Mouse (Mus musculus) T-cell, adult 2 months (primary cell): Measurements from ENCODE around the gene Scarb2.

Source experiments
- DNase-seq: peaks from one replicate; pipeline ENCODE4 v3.0.0; 2022; ENCODE audit warnings: low spot score

Scarb2 gene

DNA sequence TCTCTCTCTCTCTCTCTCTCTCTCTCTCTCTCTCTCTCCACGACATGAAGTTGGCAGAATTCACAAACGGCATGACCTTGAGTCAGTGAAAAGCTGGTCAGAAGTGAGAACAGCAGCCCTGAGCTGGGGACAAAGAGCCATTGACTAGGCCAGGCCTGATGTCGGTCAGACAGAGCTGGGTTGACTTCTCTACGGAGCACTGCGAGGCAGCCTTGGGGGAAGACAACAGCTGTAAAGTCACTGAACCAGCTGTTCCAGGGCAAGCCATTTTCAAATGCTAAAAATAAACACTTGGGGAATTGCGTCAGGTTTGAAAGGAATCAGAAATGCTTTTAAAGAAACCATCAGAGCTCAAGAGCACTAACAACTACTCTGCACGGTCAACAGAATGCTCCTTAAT, 13.2 kb downstream of the Scarb2 start:
- DNase-seq, result peak; percentile 0

DNA sequence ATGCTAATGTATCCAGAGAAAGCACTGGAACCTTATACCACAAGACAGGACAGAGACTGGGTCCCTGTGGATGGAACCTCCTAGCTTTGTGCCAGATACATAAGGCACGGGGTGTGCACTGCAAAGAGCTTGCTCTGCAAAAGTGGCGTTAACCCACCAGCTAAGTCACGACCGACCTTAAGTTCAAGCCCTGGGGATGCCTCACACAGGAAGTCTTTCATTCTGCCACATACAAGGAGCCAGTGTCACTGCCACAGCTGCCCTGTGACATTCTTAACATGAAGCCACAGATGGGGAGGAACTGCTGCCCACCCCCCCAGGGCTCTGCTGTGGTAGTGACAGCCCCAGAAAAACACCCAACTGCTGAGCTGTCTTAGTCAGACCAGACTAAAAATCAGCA, 15.9 kb downstream of the Scarb2 start:
- DNase-seq, result peak; percentile 83

DNA sequence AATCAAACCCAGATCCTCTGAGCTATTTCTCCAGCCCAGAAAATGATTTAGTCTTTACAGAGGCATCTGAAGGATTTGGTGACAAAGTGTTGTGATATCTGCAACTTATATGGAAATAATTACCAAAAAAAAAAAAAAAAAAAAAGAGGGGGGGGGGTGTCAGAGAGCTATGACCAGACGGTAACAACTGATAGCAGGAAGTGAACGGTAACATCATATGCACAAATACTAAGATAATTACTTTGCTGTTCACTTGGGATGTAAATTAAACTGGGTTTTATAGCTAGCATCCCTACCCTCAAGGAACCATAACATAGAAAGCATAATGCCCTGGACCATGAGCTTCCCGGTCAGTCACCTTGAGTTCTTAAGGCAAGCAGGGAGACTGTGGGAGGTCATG, 16.3 kb downstream of the Scarb2 start:
- no peak for DNase-seq

DNA sequence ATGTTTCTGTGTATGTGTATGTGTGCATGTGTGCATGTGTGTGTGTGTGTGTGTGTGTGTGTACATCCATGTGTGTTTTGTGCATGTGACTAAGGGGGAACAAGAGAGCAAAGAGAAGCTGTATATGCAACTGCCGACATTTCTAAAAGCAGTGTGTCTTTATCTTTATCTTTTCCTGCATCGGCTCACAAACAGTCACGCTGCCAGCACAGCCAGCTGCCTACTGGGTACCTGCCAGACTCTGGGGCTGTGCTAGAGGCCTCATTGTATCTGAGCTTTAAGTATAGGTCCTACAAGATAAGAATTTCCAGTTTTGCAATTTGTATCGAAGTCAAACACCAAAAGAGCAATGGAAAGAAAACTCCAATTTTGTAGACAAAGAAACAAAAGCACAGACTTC, 17.1 kb downstream of the Scarb2 start:
- no peak for DNase-seq

DNA sequence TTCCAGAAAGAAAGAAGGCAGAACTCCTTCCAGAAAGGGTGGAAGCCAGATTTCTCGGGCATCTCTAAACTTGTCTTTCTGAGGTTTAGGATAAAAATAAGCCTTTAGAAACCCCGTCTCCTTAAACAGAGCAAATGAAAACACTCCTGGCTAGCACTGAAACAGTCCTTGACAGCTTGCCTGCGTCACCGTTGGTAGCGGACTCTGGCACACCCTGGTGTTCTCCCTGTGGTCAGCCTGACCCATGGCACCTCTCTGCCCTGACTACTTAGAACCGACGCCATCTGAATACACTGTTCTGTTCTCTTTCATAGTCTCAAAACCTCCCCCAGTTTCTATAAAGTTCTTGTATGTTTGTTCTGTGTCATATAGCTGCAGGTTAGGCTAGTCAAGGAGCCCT, 17.7 kb downstream of the Scarb2 start:
- no peak for DNase-seq

DNA sequence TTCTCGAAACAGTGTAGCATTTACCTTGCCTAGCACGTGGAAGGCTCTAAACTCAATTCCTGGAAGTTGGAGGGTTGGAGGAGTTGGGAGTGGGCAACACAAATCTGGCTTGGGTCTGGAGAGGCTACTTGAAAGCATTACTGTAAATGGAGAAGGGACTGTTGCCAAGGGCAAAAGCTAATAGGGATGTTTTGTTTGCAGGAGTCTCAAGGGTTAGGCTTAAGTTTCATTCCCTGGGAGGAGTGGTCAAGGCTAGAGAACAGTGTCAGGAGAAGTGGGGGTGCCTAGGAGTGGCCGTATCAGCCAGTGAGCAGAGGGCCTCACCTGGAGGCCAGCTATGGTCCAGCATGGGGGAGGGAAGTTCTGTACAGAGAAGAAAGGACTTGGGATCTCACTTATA, 18.2 kb downstream of the Scarb2 start:
- DNase-seq, result no peak

DNA sequence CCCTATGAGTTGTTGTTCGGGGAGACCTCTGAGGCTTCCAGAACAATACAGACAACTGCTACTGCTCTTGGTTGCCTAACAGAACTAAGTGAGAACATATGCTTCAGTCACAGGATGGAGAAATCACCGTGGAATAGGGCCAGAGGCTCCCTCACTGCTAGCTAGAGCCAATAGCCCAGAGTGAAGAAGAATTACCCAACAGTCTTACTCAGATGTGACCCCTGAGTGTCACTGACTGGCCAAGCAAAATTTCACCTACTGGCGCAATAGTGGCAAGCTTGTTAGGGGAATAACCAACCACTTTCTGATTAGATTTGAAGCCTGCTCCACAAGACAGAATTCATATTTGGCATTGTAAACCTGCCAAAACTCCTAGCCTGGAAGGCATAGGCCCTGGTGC, 19.9 kb downstream of the Scarb2 start:
- no peak for DNase-seq

DNA sequence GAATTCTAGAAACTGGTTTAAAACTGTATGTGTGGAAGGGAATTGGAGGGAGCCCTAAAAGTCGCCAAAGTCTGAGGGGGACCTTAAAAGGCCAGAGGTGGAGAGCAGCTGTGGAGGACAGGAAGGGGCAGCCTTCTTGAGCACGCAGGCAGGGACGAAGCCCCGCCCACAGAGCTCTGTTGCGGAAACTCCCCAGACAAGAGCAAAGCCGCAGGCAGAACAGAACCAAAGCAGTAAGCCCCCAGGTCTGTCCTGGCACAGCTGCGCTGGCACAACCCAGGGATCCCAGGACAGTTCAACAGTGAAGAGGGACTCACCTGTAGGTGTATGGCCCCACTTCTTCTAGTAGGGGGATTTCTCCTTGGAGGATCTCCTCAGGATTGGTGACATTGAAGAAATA, 21.8 kb downstream of the Scarb2 start:
- DNase-seq, result peak; percentile 56

DNA sequence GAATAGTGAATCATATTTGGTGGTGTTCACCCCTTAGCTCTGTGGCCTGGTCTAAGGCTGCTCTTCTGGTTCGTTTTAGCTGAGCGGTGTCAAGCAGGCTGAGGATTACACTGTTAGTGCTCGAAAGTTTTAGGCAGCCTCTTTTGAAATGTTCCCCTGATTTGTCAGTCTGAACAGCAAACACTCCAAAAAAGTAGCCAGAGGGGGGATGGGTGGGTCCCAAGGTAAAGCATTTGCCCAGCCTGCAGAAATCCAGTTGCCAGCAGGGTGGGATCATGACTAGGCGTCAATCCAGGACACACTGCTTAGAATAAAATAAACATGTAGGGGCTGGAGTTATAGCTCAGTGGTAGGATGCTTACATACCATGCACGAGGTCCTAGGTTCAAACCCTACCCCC, 33.8 kb downstream of the Scarb2 start:
- DNase-seq, result no peak

DNA sequence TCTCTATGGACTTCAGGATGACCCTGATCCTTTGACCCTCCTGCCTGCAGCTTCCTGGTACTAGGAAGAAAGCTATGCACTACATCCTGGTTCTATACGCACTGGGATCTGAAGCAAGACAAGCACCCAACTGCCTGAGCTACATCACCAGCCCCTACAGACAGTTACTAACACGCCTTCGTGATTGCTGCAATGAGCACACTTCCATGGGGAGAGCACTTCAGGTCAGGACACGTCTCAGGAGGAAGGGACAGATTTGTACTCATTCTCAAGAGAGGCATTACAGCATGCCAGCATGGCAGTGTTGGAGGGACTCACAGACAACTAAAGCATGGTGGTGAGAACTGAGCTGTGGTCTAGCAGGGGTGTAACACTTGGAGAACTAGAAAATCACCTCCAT, 35.1 kb downstream of the Scarb2 start:
- no peak for DNase-seq

DNA sequence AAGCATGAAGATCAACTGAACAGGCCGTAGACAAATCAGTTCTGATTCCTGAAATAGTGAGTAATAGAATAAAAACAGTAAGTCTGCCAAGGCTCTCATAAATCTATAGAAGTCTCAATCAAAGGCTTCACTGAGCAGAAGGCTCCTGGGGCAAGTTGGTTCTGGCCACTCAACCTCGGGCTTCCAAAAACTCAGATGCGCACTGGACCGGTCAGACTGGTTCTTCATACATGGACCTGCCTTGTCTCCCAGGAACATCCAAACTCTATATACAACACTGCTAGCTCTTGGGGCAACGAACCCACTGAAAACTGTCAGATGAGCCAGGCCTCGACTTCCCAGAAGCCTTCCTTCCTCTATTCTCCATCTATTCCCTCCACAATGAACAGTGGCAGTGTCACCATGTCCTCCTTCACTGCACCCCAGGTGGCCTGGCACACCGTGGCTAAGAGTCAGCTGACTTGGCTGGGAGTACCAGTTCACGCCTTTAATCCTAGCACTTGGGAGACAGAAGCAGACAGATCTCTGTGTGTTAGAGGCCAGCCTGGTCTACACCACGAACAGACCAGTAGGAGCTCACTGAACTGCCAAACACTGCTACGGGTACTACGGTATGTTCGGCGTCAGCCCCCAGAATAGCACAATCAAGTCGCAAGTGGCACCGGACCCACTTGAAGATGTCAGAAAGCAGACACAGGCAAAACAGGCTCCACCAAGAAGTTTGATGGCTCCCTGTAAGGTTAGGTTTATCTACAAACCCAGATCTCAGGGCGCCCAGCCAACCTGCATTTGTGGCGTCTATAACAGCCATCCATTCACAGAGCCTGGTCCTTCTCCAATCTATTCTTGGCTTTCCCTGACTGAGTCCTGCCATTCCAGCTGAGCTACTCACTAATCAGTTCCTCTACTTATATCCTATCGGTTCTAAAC, 37.2 kb downstream of the Scarb2 start:
- no peak for DNase-seq

DNA sequence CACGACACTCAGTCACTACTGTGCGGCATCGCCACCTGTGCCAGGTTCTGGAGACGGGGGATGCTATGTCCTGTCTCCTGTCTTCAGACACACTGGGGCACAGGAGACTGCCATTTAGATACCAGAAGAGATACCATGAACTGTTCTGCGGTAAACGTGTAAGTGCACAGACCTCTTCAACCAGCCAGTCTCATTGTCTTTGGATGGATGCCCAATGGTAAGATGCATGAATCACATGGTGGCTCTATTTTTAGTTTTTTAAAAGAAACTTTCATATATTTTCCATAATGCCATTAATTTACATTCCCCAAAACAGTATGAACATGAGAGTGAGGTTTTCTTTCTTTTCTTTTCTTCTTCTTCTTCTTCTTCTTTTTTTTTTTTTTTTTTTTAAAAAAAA, 38.4 kb downstream of the Scarb2 start:
- DNase-seq, result no peak

DNA sequence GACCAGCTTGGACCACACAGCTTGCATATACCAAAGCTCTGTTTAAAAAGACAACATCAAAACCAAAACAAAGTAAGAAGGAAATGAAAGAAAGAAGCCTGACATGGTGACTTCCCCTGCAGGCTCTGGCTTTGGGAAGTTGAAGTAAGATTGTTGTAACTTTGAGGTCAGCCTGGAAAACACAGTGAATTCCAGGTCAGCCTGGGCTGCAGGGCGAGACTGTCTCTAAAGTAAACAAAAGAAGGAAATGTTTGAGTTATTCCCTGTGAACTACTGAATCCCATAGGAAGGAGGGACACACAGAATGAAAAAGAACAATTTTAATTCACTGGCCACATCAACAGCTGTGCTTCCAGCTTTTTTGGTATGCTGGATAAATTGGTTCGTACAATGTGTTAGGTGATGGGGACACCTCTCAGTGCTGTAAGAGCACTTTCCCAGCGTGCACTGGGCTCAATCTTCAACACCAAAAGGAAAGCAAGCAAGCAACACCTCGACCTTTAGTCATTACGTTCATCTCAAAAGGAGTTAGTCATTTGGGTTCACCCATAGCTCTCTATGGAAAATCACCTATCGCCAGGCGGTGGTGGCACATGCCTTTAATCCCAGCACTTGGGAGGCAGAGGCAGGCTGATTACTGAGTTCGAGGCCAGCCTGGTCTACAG, 39.4 kb downstream of the Scarb2 start:
- no peak for DNase-seq

DNA sequence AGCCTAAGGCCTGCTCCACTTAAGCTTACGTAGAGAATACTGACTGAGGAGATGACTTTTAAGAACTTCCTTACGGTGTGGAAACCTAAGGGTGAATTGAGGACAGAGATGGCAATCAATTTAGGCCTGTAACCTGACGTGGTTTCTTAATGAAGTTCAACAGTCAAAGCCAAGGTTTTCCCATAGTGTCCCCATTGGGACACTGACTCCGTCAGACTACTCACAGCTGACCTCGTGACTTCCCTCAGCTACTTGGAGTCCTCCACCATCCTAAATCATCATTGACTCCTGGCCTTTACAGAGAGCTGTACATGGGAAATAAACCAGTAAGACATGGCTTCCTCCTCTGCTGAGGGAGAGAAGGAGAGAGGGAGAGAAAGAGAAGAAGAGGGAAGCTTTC, 41.1 kb downstream of the Scarb2 start:
- DNase-seq, result no peak

DNA sequence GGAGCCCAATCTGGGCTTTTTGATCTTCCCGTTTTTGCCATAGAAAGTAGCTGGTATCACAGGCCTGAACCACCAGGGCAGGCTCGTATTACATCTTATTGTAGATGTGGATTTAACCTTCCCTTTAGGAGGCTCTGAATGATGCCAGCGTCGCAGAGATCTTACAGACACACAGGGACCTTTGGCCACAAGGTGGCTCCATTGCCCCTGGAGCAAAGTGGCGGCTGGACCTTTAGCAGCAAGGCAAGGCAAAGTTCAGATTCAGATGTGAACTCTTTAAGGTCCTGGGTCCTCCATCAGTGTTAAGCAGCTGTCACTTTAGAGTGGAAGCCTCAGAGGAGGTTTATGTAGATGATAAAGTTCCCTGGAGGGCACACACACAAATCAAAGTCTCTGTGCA, 45.3 kb downstream of the Scarb2 start:
- DNase-seq, result peak; percentile 61

DNA sequence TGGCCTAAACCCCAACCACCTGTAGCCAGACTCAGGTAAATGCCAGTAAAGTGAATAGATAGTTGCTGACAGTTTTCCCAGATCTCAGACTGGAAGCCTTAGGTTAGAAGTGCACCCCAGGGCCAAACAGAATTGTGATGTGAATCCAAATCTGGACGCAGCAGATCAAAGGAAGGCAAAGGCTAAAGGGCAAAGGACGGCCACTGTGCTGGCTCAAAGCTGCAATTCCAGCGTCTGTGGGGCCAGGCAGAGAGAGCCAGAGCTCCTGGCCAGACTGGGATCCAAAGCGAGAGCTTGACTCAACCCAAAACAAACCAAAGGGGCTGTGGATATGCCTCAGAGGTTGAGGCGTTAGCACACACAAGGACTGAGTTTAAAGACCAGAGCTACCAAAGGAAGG, 47.9 kb downstream of the Scarb2 start:
- no peak for DNase-seq

DNA sequence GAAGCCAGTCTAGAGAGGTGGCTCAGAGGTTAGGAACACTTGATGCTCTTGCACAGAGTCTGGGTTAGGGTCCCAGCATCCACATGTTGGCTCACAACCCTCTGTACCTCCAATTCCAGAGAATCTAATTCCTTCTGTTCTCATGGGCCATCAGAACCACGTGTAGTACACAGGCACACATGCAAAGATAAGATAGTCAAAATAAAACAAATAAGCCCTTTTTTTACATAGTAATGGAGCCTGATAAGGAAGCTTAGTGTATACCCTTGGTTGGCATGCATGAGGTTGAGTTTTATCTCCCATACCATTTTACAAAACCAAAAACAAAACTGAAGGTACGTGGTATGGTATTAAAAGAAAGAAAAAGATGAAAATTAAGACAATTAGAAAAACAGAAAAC, 49.2 kb downstream of the Scarb2 start:
- no peak for DNase-seq

DNA sequence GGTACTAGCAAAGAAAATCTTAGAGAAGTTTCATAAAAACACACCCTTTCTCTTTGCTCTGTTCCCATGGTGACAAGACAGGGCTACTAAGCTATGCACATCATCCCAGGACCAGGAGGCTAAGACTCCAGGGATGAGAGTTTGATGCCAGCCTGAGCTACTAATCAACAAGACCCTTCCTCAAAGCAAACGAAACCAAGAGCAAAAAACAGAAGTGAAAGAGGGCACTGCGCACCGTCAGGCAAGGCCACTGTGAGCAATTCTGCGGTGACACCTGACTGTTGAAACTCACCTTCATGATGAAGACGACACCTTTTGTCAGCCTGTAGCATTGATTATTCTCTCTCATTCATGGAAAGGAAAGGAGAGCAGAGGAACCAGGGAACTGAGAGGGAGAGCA, 53.8 kb downstream of the Scarb2 start:
- DNase-seq, result no peak

DNA sequence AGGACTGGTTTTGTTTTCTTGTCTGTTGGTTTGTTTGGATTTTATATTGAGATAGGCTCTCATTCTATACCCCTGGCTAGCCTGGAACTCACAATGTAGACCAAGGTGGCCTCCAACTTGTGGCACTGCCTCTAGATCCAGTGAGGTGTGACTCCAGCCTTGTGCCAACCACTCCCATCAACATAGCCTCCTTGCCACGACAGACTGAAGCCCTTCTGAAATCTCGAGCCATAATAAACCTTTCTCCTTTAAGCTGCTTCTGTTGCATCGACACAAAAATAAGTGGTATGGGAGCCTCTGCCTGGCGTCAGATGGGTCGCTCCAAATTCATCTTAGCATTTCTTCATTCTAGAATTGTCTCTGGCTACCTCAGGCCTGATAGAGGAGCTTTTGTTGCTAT, 59.9 kb downstream of the Scarb2 start:
- no peak for DNase-seq

DNA sequence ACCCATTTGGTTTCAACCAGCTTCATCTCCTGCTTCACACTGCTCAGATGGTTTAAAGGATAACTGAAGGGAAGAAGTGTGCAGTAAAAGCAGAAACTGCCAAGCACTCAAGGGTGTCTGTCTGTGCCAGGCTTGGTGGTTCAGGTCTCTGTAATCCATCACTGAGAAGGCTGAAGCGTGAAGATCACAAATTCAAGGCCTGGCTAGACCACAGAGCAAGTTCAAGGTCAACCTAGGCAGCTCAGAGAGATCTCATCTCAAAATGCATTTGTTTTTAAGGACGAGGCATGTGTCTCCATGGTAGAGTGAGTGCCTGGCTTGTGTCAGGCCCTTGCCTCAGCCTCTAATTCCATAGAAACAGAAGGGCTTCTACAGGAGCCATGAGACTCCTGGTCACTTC, 61.6 kb downstream of the Scarb2 start:
- DNase-seq, result no peak

DNA sequence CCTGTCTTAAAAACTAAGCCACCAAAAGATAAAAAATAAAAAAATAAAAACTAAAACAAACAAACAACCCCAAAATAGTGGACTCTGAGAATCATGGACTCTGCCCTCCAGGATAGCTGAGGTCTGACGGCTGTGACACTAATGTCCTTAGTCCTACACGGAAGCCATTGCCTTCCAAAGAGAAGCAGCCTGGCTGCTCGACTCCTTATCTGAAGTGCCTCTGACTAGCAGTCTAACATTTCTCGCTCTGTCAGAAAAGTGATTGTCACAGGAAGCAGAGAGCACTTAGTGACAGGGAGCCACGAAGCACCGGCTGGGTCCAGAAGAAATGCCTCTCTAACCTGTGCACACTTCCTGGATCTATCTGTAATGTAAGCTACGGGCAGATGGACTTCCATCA, 63.7 kb downstream of the Scarb2 start:
- DNase-seq, result no peak

DNA sequence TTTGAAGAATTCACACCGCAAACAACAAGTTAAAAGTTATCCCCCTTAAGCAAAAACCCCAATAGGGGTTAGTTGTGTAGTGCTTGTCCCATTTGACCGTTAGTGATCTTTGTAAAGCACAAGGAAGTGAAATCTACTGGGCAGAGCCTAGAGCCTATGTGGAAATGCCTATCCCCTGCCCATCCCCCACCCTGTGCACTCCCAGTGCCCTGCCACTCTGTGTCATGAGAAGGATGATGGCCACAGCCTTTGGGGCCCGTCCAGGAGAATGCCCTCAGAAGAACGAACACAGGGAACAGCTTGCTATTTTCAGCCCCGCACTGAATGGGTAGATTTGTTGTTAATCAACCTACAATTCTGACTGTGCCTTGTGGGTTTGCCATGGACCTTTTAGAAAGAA, 65.1 kb downstream of the Scarb2 start:
- no peak for DNase-seq

DNA sequence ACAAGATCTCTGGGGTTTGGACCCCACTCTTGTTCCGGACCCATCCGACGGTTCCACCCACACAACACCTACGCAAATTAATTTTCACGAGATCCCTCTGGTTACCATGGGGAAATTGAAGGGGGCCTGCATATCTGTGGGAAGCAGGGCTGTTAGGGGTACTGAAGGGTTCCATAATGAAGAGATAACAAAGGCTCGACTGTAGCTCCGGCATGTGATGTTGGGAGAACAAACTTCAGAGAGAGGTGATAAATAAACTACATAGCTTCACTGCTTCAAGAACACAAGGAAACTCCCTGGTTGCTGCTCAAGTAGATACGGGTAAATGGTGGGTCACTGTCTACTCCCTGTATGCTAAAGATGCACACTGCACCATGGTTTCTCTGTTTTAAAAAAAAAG, 68.1 kb downstream of the Scarb2 start:
- no peak for DNase-seq
